Mouse (Mus musculus) forebrain, embryonic 16.5 days (tissue): ENCODE data around the gene Gm45753. TPM values are rescaled to one million over a fixed set of nuclear protein-coding genes. Genes with fewer than 3 reads are reported as not detected.

Experiments used
- ATAC-seq: fragments of 200-750 bp; cut with Nextera tagmentation; 2 replicates; pipeline ENCODE4 v1.8.0; 2017; ENCODE audit warnings: mild to moderate bottlenecking, moderate library complexity
- H3K27ac ChIP-seq: fragments of 300-500 bp; sonication (generic); 2 replicates; pipeline ENCODE4 v1.5.1; 2014; ENCODE audit warnings: low read length, control low read depth
- H3K27me3 ChIP-seq: fragments of 300-500 bp; sonication (generic); replicated peaks from 2 replicates; pipeline ENCODE4 v1.6.1; 2014; ENCODE audit warnings: low read length; ENCODE audit not compliant: control insufficient read depth, insufficient read depth
- H3K36me3 ChIP-seq: fragments of 300-500 bp; sonication (generic); 2 replicates; pipeline ENCODE4 v1.6.1; 2014; ENCODE audit not compliant: control insufficient read depth, insufficient read depth
- H3K4me1 ChIP-seq: fragments of 300-500 bp; sonication (generic); replicated peaks from 2 replicates; pipeline ENCODE4 v1.6.1; 2014; ENCODE audit warnings: low read length; ENCODE audit not compliant: control insufficient read depth, insufficient read depth
- H3K4me2 ChIP-seq: fragments of 300-500 bp; sonication (generic); 2 replicates; pipeline ENCODE4 v1.6.1; 2014; ENCODE audit warnings: mild to moderate bottlenecking, low read length, control low read depth
- H3K4me3 ChIP-seq: fragments of 300-500 bp; sonication (generic); replicated peaks from 2 replicates; pipeline ENCODE4 v1.5.1; 2014; ENCODE audit warnings: mild to moderate bottlenecking, low read length, control low read depth
- H3K9ac ChIP-seq: fragments of 300-500 bp; sonication (generic); replicated peaks from 2 replicates; pipeline ENCODE4 v1.6.1; 2014; ENCODE audit warnings: low read depth, low read length, control low read depth
- H3K9me3 ChIP-seq: fragments of 300-500 bp; sonication (generic); 2 replicates; pipeline ENCODE4 v1.6.1; 2016; ENCODE audit warnings: low read length; ENCODE audit not compliant: control insufficient read depth
- WGBS: fragments of 180-500 bp; shearing (Covaris S2); extraction: QIAGEN DNeasy Blood & Tissue Kit; methylation state at CpG from one replicate; pipeline ENCODE4 v1.1.7; 2014; 5-methylcytosine and 5-hydroxymethylcytosine counted together
- polyA plus RNA-seq: library from polyadenylated mRNA; unstranded; fragments of >200 nt; fragmentation: Nextera tagmentation; extraction: Ambion mirVana; gene quantifications from 2 replicates; pipeline ENCODE4 v1.2.1, GENCODE M21; 2015

The Gm45753 gene
- polyA plus RNA-seq: not detected in 2 replicates

GRCm38 (mm10) chr8:45308366-45308765 is at the start of gene Gm45753:
Gene Gm45753 (minus strand): TSS chr8:45308466.
- Histone ChIP-seq H3K36me3 (no peaks in the 10 kb centered on the region), H3K27ac (no peak within 1 kb of the TSS), H3K9ac (no peak within 1 kb of the TSS), H3K9me3 (no peaks in the 10 kb centered on the region), H3K27me3 (no peaks in the 10 kb centered on the region), H3K4me1 (no peaks in the 10 kb centered on the region), H3K4me2 (no peak within 1 kb of the TSS), H3K4me3 (no peak within 1 kb of the TSS)
- WGBS: 90% methylated on average over 13 of the region's 13 CpGs
- no peak for ATAC-seq

GRCm38 (mm10) chr8:45355809-45356208 is 47.5 kb upstream of the Gm45753 start:
- Histone ChIP-seq H3K4me2 (no peak overlapping the region), H3K36me3 (no peaks in the 10 kb centered on the region), H3K4me3 (no peak overlapping the region), H3K4me1 (peaks cover 8% of the 10 kb centered on the region; the same call in 1 of the 2 replicates), H3K9me3 (no peaks in the 10 kb centered on the region), H3K27ac (no peak overlapping the region), H3K27me3 (no peaks in the 10 kb centered on the region), H3K9ac (no peak overlapping the region)
- no peak for ATAC-seq
- WGBS: 78% methylated on average over 6 of the region's 6 CpGs

GRCm38 (mm10) chr8:45345031-45345430 is 36.8 kb upstream of the Gm45753 start:
- Histone ChIP-seq H3K36me3 (no peaks in the 10 kb centered on the region; the same call in 1 of the 2 replicates), H3K4me2 (no peak overlapping the region), H3K4me3 (no peak overlapping the region), H3K9me3 (no peaks in the 10 kb centered on the region), H3K9ac (no peak overlapping the region), H3K27ac (no peak overlapping the region), H3K4me1 (no peaks in the 10 kb centered on the region), H3K27me3 (no peaks in the 10 kb centered on the region)
- WGBS: 15% methylated on average over 6 of the region's 6 CpGs
- ATAC-seq: peak; percentile 67

- Histone ChIP-seq H3K9me3 (no peaks in the 10 kb centered on the region), H3K36me3 (no peaks in the 10 kb centered on the region; the same call in 1 of the 2 replicates), H3K27me3 (no peaks in the 10 kb centered on the region), H3K4me2 (no peak overlapping the region), H3K27ac (no peak overlapping the region), H3K4me3 (no peak overlapping the region), H3K4me1 (no peaks in the 10 kb centered on the region), H3K9ac (no peak overlapping the region)
- WGBS: 89% methylated on average over 8 of the region's 8 CpGs
- no peak for ATAC-seq
Measured at GRCm38 (mm10) chr8:45344298-45344697, 36.0 kb upstream of the Gm45753 start.

GRCm38 (mm10) chr8:45341630-45342628 is 33.7 kb upstream of the Gm45753 start:
- 90% methylated on average over 12 of the region's 12 CpGs for WGBS
- H3K27me3 ChIP-seq: no peaks in the 10 kb centered on the region

GRCm38 (mm10) chr8:45333493-45333892 is 25.2 kb upstream of the Gm45753 start:
- WGBS: 5% methylated on average over 8 of the region's 8 CpGs
- peak overlapping the region; percentile 85 for H3K4me2 ChIP-seq
- peak overlapping the region; percentile 61 for H3K9ac ChIP-seq
- no peaks in the 10 kb centered on the region for H3K27me3 ChIP-seq
- H3K4me1 ChIP-seq: peaks cover 8% of the 10 kb centered on the region
- ATAC-seq: peak; percentile 38; the same call in 1 of the 2 replicates
- no peaks in the 10 kb centered on the region for H3K36me3 ChIP-seq
- H3K4me3 ChIP-seq: peak overlapping the region; percentile 70
- H3K9me3 ChIP-seq: no peaks in the 10 kb centered on the region
- no peak overlapping the region for H3K27ac ChIP-seq

More at GRCm38 (mm10) chr8:45341630-45342628, 33.7 kb upstream of the Gm45753 start:
- no peak overlapping the region for H3K27ac ChIP-seq
- ATAC-seq: no peak
- no peak overlapping the region for H3K4me2 ChIP-seq
- H3K9ac ChIP-seq: no peak overlapping the region
- no peaks in the 10 kb centered on the region; the same call in 1 of the 2 replicates for H3K36me3 ChIP-seq
- no peaks in the 10 kb centered on the region for H3K4me1 ChIP-seq
- no peak overlapping the region for H3K4me3 ChIP-seq
- no peaks in the 10 kb centered on the region for H3K9me3 ChIP-seq

- peak within 1 kb of the TSS; percentile 85 for H3K4me2 ChIP-seq
- H3K27ac ChIP-seq: no peak within 1 kb of the TSS
- no peaks in the 10 kb centered on the region for H3K27me3 ChIP-seq
- H3K36me3 ChIP-seq: no peaks in the 10 kb centered on the region
- H3K9ac ChIP-seq: peak within 1 kb of the TSS; percentile 61
- peak within 1 kb of the TSS; percentile 70 for H3K4me3 ChIP-seq
- no peaks in the 10 kb centered on the region for H3K9me3 ChIP-seq
- H3K4me1 ChIP-seq: peaks cover 8% of the 10 kb centered on the region
- peak; percentile 86 for ATAC-seq
- WGBS: under 1% methylated on average over 44 of the region's 44 CpGs
Measured at GRCm38 (mm10) chr8:45332685-45333409, 24.6 kb upstream of the Gm45753 start, which contains the start of gene Cyp4v3. Gene Cyp4v3 (minus strand): TSS chr8:45333216.

- H3K27ac ChIP-seq: no peak overlapping the region
- H3K36me3 ChIP-seq: no peaks in the 10 kb centered on the region
- ATAC-seq: no peak
- H3K4me2 ChIP-seq: no peak overlapping the region
- H3K9me3 ChIP-seq: no peaks in the 10 kb centered on the region
- no peak overlapping the region for H3K4me3 ChIP-seq
- 81% methylated on average over 3 of the region's 3 CpGs for WGBS
- no peak overlapping the region for H3K9ac ChIP-seq
- peaks cover 8% of the 10 kb centered on the region for H3K4me1 ChIP-seq
- H3K27me3 ChIP-seq: no peaks in the 10 kb centered on the region
Measured at GRCm38 (mm10) chr8:45330856-45331255, 22.6 kb upstream of the Gm45753 start.
